Mouse (Mus musculus): ENCODE results near the gene Srl. TPM values are rescaled to one million over a fixed set of nuclear protein-coding genes. Genes with fewer than 3 reads are reported as not detected.

Srl gene
- total and polyA plus RNA-seq, 3 experiments: 276 to 870 (median 771) TPM

DNA sequence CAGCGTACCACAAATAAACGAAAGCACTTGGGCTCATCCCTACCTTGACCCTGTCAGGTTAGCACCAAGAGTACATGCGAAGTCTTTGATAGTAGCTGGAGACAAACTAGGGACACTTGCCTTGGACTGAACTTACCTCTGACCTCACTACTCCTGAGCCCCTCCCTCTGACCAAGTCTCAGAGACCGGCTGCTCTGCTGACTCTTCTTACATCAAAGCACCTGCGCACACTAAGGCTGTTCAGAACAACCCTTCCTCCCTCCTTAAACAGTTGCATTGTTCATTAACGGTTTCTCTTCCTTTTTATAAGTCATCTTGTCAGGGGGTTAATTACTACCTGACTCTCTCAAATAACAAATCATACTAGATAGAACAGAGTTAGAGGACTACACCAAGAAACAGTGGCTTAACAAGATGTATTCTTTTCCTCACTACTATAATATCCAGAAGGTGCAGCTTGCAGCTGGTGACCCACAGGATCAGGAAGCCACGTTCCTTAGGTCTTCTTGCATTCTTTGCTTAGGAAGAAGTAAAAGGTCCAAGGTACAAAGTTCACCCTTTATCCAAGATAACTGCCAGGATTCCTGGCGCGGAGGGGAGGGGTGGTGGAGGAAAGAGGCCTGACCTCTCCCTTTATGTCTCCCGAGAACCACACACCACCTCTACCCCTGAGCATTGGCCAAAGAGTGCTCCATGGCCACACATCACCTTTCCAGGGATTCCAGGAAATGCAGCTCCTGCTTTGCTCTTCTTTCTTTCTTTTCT, 102.1 kb downstream of the Srl start:
- no peak for TF ChIP-seq EP300 (IDR thresholded peaks at IDR 0.05; ENCODE audit: insufficient read depth, low read depth, low read length)
- TF ChIP-seq POLR2A (IDR thresholded peaks at IDR 0.05; ENCODE audit: insufficient read depth, low read depth, low read length): no peak
- TF ChIP-seq CTCF (IDR thresholded peaks at IDR 0.05): no peak
- H3K36me3 ChIP-seq (ENCODE audit: control insufficient read depth, insufficient read depth, low read length): no peaks in the 10 kb centered on the region
- H3K79me2 ChIP-seq (replicated peaks; ENCODE audit: control insufficient read depth, insufficient read depth, low read length): no peaks in the 10 kb centered on the region
- intact Hi-C loops (cut with DNase I): no loop called here
- no peak overlapping the region for H3K4me3 ChIP-seq
- WGBS: 68% methylated on average over 10 of the region's 10 CpGs
- H3K4me1 ChIP-seq (ENCODE audit: control insufficient read depth, insufficient read depth, low read length): no peaks in the 10 kb centered on the region
- H3K9ac ChIP-seq (ENCODE audit: low read depth, low read length): no peak overlapping the region
- H3K27ac ChIP-seq: no peak overlapping the region
- no peak for DNase-seq
- no peaks in the 10 kb centered on the region for H3K27me3 ChIP-seq (ENCODE audit: control insufficient read depth, insufficient read depth, low read length)

DNA sequence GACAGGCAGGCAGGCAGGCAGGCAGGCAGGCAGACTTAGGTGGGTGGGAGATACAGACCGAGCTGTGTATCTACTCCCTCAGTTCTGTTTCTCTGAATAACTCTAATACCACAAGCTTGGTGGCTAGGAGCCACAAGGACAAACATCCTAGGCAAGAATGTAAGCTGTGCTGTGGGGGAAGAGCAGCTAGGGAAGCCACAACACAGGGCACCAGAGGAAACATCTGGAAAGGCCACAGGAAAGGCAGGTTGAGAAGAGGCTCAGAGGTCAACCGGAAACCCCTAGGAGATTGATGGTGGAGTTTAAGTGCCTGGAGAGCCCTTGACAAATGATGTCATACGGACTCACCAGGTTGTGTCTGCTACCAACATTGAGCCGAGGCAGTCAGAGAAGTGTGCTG, 104.9 kb downstream of the Srl start:
- no peak for DNase-seq
- H3K27me3 ChIP-seq (ENCODE audit: control insufficient read depth, insufficient read depth, low read length): no peaks in the 10 kb centered on the region
- TF ChIP-seq CTCF (IDR thresholded peaks at IDR 0.05): no peak
- TF ChIP-seq EP300 (IDR thresholded peaks at IDR 0.05; ENCODE audit: insufficient read depth, low read depth, low read length): no peak
- TF ChIP-seq POLR2A (IDR thresholded peaks at IDR 0.05; ENCODE audit: insufficient read depth, low read depth, low read length): no peak
- 47% methylated on average over 4 of the region's 4 CpGs for WGBS
- intact Hi-C loops (cut with DNase I): no loop called here
- H3K4me1 ChIP-seq (ENCODE audit: control insufficient read depth, insufficient read depth, low read length): no peaks in the 10 kb centered on the region
- H3K27ac ChIP-seq: no peak overlapping the region
- H3K4me3 ChIP-seq: no peak overlapping the region
- H3K36me3 ChIP-seq (ENCODE audit: control insufficient read depth, insufficient read depth, low read length): no peaks in the 10 kb centered on the region
- H3K79me2 ChIP-seq (replicated peaks; ENCODE audit: control insufficient read depth, insufficient read depth, low read length): no peaks in the 10 kb centered on the region
- H3K9ac ChIP-seq (ENCODE audit: low read depth, low read length): no peak overlapping the region

DNA sequence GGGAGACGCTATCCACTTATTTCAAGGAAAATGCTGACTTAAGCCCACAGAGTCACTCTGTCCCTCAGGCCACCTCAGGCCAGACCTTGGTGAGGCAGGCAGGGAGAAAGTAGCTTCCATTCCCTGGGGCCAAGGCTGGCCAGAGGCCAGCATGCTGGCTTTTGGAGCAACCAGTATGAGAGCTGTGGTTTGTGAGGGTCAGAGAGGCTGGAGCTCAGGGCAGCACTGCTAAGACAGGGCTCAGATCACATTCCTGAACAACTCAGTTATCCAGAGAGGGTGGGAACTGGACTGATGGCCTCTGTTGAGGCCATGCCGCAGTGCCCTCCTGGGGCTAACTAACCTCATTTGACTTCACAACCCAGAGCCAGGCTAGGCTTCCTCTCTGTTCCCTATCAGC, 106.2 kb downstream of the Srl start:
- no peak overlapping the region for H3K9ac ChIP-seq (ENCODE audit: low read depth, low read length)
- no peak overlapping the region for H3K4me3 ChIP-seq
- intact Hi-C loops (cut with DNase I): no loop called here
- TF ChIP-seq POLR2A (IDR thresholded peaks at IDR 0.05; ENCODE audit: insufficient read depth, low read depth, low read length): no peak
- no peak for TF ChIP-seq CTCF (IDR thresholded peaks at IDR 0.05)
- TF ChIP-seq EP300 (IDR thresholded peaks at IDR 0.05; ENCODE audit: insufficient read depth, low read depth, low read length): no peak
- WGBS: 73% methylated on average over 2 of the region's 2 CpGs
- no peak overlapping the region for H3K27ac ChIP-seq
- DNase-seq: no peak
- H3K4me1 ChIP-seq (ENCODE audit: control insufficient read depth, insufficient read depth, low read length): no peaks in the 10 kb centered on the region
- H3K79me2 ChIP-seq (replicated peaks; ENCODE audit: control insufficient read depth, insufficient read depth, low read length): no peaks in the 10 kb centered on the region
- no peaks in the 10 kb centered on the region for H3K27me3 ChIP-seq (ENCODE audit: control insufficient read depth, insufficient read depth, low read length)
- no peaks in the 10 kb centered on the region for H3K36me3 ChIP-seq (ENCODE audit: control insufficient read depth, insufficient read depth, low read length)

DNA sequence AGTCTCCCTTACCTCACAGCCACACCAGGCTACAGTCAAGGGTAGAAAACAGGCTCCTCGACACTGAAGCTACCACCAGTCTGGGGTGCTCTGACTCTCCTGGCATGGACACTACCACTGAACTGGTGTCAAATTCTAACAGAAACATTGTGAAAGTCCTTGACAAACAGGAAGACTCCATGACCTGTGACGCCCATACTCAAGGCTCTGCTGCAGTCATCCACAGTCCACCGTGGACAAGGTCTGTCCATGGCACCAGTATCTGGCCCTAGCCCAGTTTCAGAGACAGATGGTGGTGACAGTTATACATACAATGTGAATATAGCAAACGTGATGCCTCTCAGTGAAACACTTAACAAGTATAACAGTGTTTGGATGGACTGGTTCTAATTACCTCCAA, 109.8 kb downstream of the Srl start:
- no peak overlapping the region for H3K27ac ChIP-seq
- H3K79me2 ChIP-seq (replicated peaks; ENCODE audit: control insufficient read depth, insufficient read depth, low read length): no peaks in the 10 kb centered on the region
- DNase-seq: no peak
- no peak for TF ChIP-seq CTCF (IDR thresholded peaks at IDR 0.05)
- TF ChIP-seq POLR2A (IDR thresholded peaks at IDR 0.05; ENCODE audit: insufficient read depth, low read depth, low read length): no peak
- no peak for TF ChIP-seq EP300 (IDR thresholded peaks at IDR 0.05; ENCODE audit: insufficient read depth, low read depth, low read length)
- no peak overlapping the region for H3K9ac ChIP-seq (ENCODE audit: low read depth, low read length)
- no peaks in the 10 kb centered on the region for H3K4me1 ChIP-seq (ENCODE audit: control insufficient read depth, insufficient read depth, low read length)
- WGBS: 57% methylated on average over 4 of the region's 4 CpGs
- intact Hi-C loops (cut with DNase I): no loop called here
- H3K4me3 ChIP-seq: no peak overlapping the region
- no peaks in the 10 kb centered on the region for H3K27me3 ChIP-seq (ENCODE audit: control insufficient read depth, insufficient read depth, low read length)
- H3K36me3 ChIP-seq (ENCODE audit: control insufficient read depth, insufficient read depth, low read length): no peaks in the 10 kb centered on the region

DNA sequence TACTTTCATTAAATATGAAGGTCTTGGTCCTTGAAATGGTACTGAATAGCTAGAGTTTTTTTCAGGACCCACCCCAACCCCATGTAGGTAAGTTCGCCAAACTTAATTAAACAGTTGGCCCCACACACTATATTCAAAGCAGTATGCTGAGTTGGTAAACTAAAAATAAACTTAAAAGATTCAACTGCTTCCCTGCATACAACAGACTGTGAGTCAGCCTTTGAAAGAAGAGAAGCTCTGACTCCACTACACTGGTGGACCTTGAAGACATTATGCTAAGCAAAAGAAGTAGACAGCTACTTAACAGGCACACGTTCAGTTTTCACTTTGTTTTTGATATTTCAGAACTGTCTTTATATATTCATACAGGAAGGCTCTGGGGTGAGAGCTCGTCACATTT, 110.6 kb downstream of the Srl start:
- no peaks in the 10 kb centered on the region for H3K36me3 ChIP-seq (ENCODE audit: control insufficient read depth, insufficient read depth, low read length)
- WGBS: 76% methylated on average over 3 of the region's 3 CpGs
- H3K4me3 ChIP-seq: no peak overlapping the region
- no peaks in the 10 kb centered on the region for H3K79me2 ChIP-seq (replicated peaks; ENCODE audit: control insufficient read depth, insufficient read depth, low read length)
- no peaks in the 10 kb centered on the region for H3K4me1 ChIP-seq (ENCODE audit: control insufficient read depth, insufficient read depth, low read length)
- TF ChIP-seq EP300 (IDR thresholded peaks at IDR 0.05; ENCODE audit: insufficient read depth, low read depth, low read length): no peak
- TF ChIP-seq CTCF (IDR thresholded peaks at IDR 0.05): no peak
- TF ChIP-seq POLR2A (IDR thresholded peaks at IDR 0.05; ENCODE audit: insufficient read depth, low read depth, low read length): no peak
- DNase-seq: no peak
- H3K27me3 ChIP-seq (ENCODE audit: control insufficient read depth, insufficient read depth, low read length): no peaks in the 10 kb centered on the region
- intact Hi-C loops (cut with DNase I): no loop called here
- no peak overlapping the region for H3K9ac ChIP-seq (ENCODE audit: low read depth, low read length)
- H3K27ac ChIP-seq: no peak overlapping the region

DNA sequence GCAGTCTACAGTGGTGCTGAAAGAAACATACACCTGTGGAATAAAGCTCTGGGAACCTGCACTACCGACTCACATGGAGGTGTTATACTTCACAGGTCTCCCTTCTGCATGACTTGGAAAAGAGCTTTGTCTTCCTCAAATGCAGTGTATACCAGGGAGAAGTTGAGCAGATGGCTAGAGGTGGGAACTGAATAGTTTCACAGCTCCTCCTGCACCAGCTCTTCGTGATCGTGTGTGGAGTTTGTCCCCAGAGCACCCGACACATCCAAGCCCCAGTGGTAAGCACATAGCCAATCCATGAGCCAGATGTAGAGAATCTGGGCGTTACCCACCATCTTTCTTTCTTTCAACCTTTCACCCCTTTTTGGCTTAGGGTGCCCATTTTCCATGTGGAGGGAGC, 111.4 kb downstream of the Srl start:
- H3K9ac ChIP-seq (ENCODE audit: low read depth, low read length): no peak overlapping the region
- TF ChIP-seq EP300 (IDR thresholded peaks at IDR 0.05; ENCODE audit: insufficient read depth, low read depth, low read length) (no peak), POLR2A (IDR thresholded peaks at IDR 0.05; ENCODE audit: insufficient read depth, low read depth, low read length) (no peak), CTCF (IDR thresholded peaks at IDR 0.05) (no peak)
- no peaks in the 10 kb centered on the region for H3K36me3 ChIP-seq (ENCODE audit: control insufficient read depth, insufficient read depth, low read length)
- no peak overlapping the region for H3K4me3 ChIP-seq
- DNase-seq: no peak
- WGBS: 74% methylated on average over 5 of the region's 5 CpGs
- H3K4me1 ChIP-seq (ENCODE audit: control insufficient read depth, insufficient read depth, low read length): no peaks in the 10 kb centered on the region
- no peaks in the 10 kb centered on the region for H3K79me2 ChIP-seq (replicated peaks; ENCODE audit: control insufficient read depth, insufficient read depth, low read length)
- no peaks in the 10 kb centered on the region for H3K27me3 ChIP-seq (ENCODE audit: control insufficient read depth, insufficient read depth, low read length)
- intact Hi-C loops (cut with DNase I): no loop called here
- no peak overlapping the region for H3K27ac ChIP-seq

Other genes with a start within 250 kb of the Srl start
- 10 to 100 TPM; 22.6 to 26.3 TPM for gene Adcy9, start 121.3 kb downstream of the Srl start, total RNA-seq (2021)
- 11.1 and 17.4 TPM in 2 replicates for gene Adcy9, start 121.3 kb downstream of the Srl start, polyA plus RNA-seq (2012; rRNA removed)
- 1 to 10 TPM; 3.2 to 3.4 TPM for gene Tfap4, start 18.0 kb upstream of the Srl start, total RNA-seq (2021)
- gene Tfap4, start 18.0 kb upstream of the Srl start, polyA plus RNA-seq (2012; rRNA removed): 2.4 and 2.9 TPM in 2 replicates
- 10 to 100 TPM; 10.0 to 11.1 TPM for gene Glis2, start 52.9 kb upstream of the Srl start, total RNA-seq (2021)
- gene Glis2, start 52.9 kb upstream of the Srl start, polyA plus RNA-seq (2012; rRNA removed): 17.3 and 23.8 TPM in 2 replicates
- gene Pam16, start 83.2 kb upstream of the Srl start, total RNA-seq (2021): 100 to 1,000 TPM; 119 to 165 TPM
- gene Pam16, start 83.2 kb upstream of the Srl start, polyA plus RNA-seq (2012; rRNA removed): 36.3 and 39.4 TPM in 2 replicates
- gene Vasn, start 98.1 kb upstream of the Srl start, total RNA-seq (2021): 10 to 100 TPM in 1 of 2 experiments, 1 to 10 TPM in 1; 9.2 to 10.5 TPM
- gene Vasn, start 98.1 kb upstream of the Srl start, polyA plus RNA-seq (2012; rRNA removed): 23.9 and 24.2 TPM in 2 replicates
- 100 to 1,000 TPM; 138 to 150 TPM for gene Dnaja3, start 98.2 kb upstream of the Srl start, total RNA-seq (2021)
- 80.8 and 104 TPM in 2 replicates for gene Dnaja3, start 98.2 kb upstream of the Srl start, polyA plus RNA-seq (2012; rRNA removed)
- gene Coro7, start 138.0 kb upstream of the Srl start, total RNA-seq (2021): 10 to 100 TPM; 14.6 to 15.9 TPM
- 20.8 and 22.8 TPM in 2 replicates for gene Coro7, start 138.0 kb upstream of the Srl start, polyA plus RNA-seq (2012; rRNA removed)
- gene Nmral1, start 177.5 kb upstream of the Srl start, total RNA-seq (2021): 1 to 10 TPM; 2.2 to 2.7 TPM
- gene Nmral1, start 177.5 kb upstream of the Srl start, polyA plus RNA-seq (2012; rRNA removed): 3.9 and 4.0 TPM in 2 replicates
- 10 to 100 TPM; 72.4 to 84.9 TPM for gene Hmox2, start 184.5 kb upstream of the Srl start, total RNA-seq (2021)
- 38.3 and 51.6 TPM in 2 replicates for gene Hmox2, start 184.5 kb upstream of the Srl start, polyA plus RNA-seq (2012; rRNA removed)
- 10 to 100 TPM; 58.4 to 65.6 TPM for gene Cdip1, start 248.5 kb upstream of the Srl start, total RNA-seq (2021)
- 94.3 and 100 TPM in 2 replicates for gene Cdip1, start 248.5 kb upstream of the Srl start, polyA plus RNA-seq (2012; rRNA removed)